In genomic region chr14:31269456-31270100, GRCm38 (mm10) we compare ENCODE assay signal across 8 mouse cellular contexts. TPM values are rescaled to one million over a fixed set of nuclear protein-coding genes. Genes with fewer than 3 reads are reported as not detected.
DNase-seq lines count a peak whose midpoint lies in the region; ATAC-seq and TF ChIP-seq lines count a peak whose summit lies in the region.

No protein-coding gene starts in this region.

- no peaks in the 10 kb centered on the region for H3K9me3 ChIP-seq in kidney, embryonic 15.5 days (replicated peaks)
- no peaks in the 10 kb centered on the region for H3K9me3 ChIP-seq in forebrain, embryonic 12.5 days
- H3K9me3 ChIP-seq in intestine, postnatal 0 days (ENCODE audit: control insufficient read depth), result no peaks in the 10 kb centered on the region
- H3K9me3 ChIP-seq in midbrain, postnatal 0 days (ENCODE audit: low read length), result no peaks in the 10 kb centered on the region

- peak; percentile 93 for ATAC-seq in kidney, embryonic 15.5 days (replicated peaks; ENCODE audit: low FRiP score)
- ATAC-seq in forebrain, embryonic 12.5 days (ENCODE audit: low FRiP score), result peak; percentile 80
- ATAC-seq in intestine, postnatal 0 days, result peak; percentile 32; the same call in 1 of the 2 replicates
- peak; percentile 42; the same call in 1 of the 2 replicates for ATAC-seq in midbrain, postnatal 0 days (ENCODE audit: low FRiP score)

- whole genome bisulfite sequencing in kidney, embryonic 15.5 days, result 15% methylated on average over 28 of the region's 28 CpGs
- 20% methylated on average over 22 of the region's 28 CpGs for WGBS in forebrain, embryonic 12.5 days
- 17% methylated on average over 28 of the region's 28 CpGs for WGBS in intestine, postnatal 0 days
- WGBS in midbrain, postnatal 0 days, result 17% methylated on average over 28 of the region's 28 CpGs

- H3K36me3 ChIP-seq in kidney, embryonic 15.5 days, result no peaks in the 10 kb centered on the region
- H3K36me3 ChIP-seq in forebrain, embryonic 12.5 days (replicated peaks), result no peaks in the 10 kb centered on the region
- H3K36me3 ChIP-seq in intestine, postnatal 0 days (ENCODE audit: control insufficient read depth, insufficient read depth), result no peaks in the 10 kb centered on the region
- H3K36me3 ChIP-seq in midbrain, postnatal 0 days (ENCODE audit: insufficient read depth, low read length), result no peaks in the 10 kb centered on the region

- H3K4me3 ChIP-seq in kidney, embryonic 15.5 days (replicated peaks), result peak overlapping the region; percentile 41
- H3K4me3 ChIP-seq in forebrain, embryonic 12.5 days (replicated peaks), result peak overlapping the region; percentile 23
- peak overlapping the region; percentile 24 for H3K4me3 ChIP-seq in intestine, postnatal 0 days (ENCODE audit: low read depth, low read length)
- H3K4me3 ChIP-seq in midbrain, postnatal 0 days (ENCODE audit: low read depth, low read length), result peak overlapping the region; percentile 19

- DNase-seq in kidney, adult 11 months, result no peak
- DNase-seq in liver, result peak; percentile 70
- peak; percentile 57 for DNase-seq in midbrain, postnatal 0 days (ENCODE audit: low spot score)
- DNase-seq in thymus, postnatal 25 days, result peak; percentile 13
- no peak for DNase-seq in cerebellum, adult 11 months

- H3K4me2 ChIP-seq in kidney, embryonic 15.5 days, result peak overlapping the region; percentile 61
- peak overlapping the region; percentile 51 for H3K4me2 ChIP-seq in forebrain, embryonic 12.5 days
- peak overlapping the region; percentile 63 for H3K4me2 ChIP-seq in intestine, postnatal 0 days (replicated peaks; ENCODE audit: low read depth)
- peak overlapping the region; percentile 47 for H3K4me2 ChIP-seq in midbrain, postnatal 0 days (ENCODE audit: low read depth, low read length, poor library complexity, severe bottlenecking)

- TF ChIP-seq CTCF in intestine, postnatal 0 days (IDR thresholded peaks at IDR 0.05; ENCODE audit: low read depth), result no peak
- TF ChIP-seq CTCF in midbrain, postnatal 0 days (IDR thresholded peaks at IDR 0.05), result no peak

- peak overlapping the region; percentile 41 for H3K9ac ChIP-seq in kidney, embryonic 15.5 days
- H3K9ac ChIP-seq in forebrain, embryonic 12.5 days, result peak overlapping the region; percentile 26
- H3K9ac ChIP-seq in intestine, postnatal 0 days (ENCODE audit: low read depth, low read length), result no peak overlapping the region
- peak overlapping the region; percentile 44 for H3K9ac ChIP-seq in midbrain, postnatal 0 days (replicated peaks; ENCODE audit: low read length, poor library complexity, severe bottlenecking)

- peaks cover 17% of the 10 kb centered on the region for H3K4me1 ChIP-seq in kidney, embryonic 15.5 days
- H3K4me1 ChIP-seq in forebrain, embryonic 12.5 days, result peaks cover 24% of the 10 kb centered on the region
- H3K4me1 ChIP-seq in intestine, postnatal 0 days (replicated peaks; ENCODE audit: control insufficient read depth, insufficient read depth, low read length), result no peaks in the 10 kb centered on the region
- peaks cover 21% of the 10 kb centered on the region; the same call in 1 of the 2 replicates for H3K4me1 ChIP-seq in midbrain, postnatal 0 days (ENCODE audit: insufficient read depth, low read length)

- peak overlapping the region; percentile 71 for H3K27ac ChIP-seq in kidney, embryonic 15.5 days
- H3K27ac ChIP-seq in forebrain, embryonic 12.5 days, result peak overlapping the region; percentile 79
- H3K27ac ChIP-seq in intestine, postnatal 0 days (ENCODE audit: low read depth, low read length), result no peak overlapping the region
- peak overlapping the region; percentile 80 for H3K27ac ChIP-seq in midbrain, postnatal 0 days (ENCODE audit: low read depth, low read length)

- H3K27me3 ChIP-seq in kidney, embryonic 15.5 days, result no peaks in the 10 kb centered on the region
- no peaks in the 10 kb centered on the region for H3K27me3 ChIP-seq in forebrain, embryonic 12.5 days
- no peaks in the 10 kb centered on the region for H3K27me3 ChIP-seq in intestine, postnatal 0 days (replicated peaks; ENCODE audit: control insufficient read depth, insufficient read depth, low read length)
- H3K27me3 ChIP-seq in midbrain, postnatal 0 days (ENCODE audit: insufficient read depth, low read length), result no peaks in the 10 kb centered on the region

RNA-seq across cellular contexts. Expression of gene Bap1, which starts 18.3 kb away (rescaled TPM):
- 92.1 and 96.8 TPM in 2 replicates for polyA plus RNA-seq in kidney, embryonic 15.5 days (2015; fragmentation: Nextera tagmentation; extraction: Ambion mirVana)
- 130 and 135 TPM in 2 replicates for polyA plus RNA-seq in forebrain, embryonic 12.5 days (2016; fragmentation: Nextera tagmentation; extraction: Ambion mirVana)
- 20.7 and 22.4 TPM in 2 replicates for polyA plus RNA-seq in intestine, postnatal 0 days (2015; fragmentation: Nextera tagmentation; extraction: Ambion mirVana)
- total RNA-seq in midbrain, postnatal 0 days (2014; rRNA removed), result 103 and 128 TPM in 2 replicates
- 112 and 116 TPM in 2 replicates for polyA plus RNA-seq in midbrain, postnatal 0 days (2015; fragmentation: Nextera tagmentation; extraction: Ambion mirVana)

RNA-seq across cellular contexts. Expression of gene Phf7, which starts 18.5 kb away (rescaled TPM):
- 12.6 and 13.3 TPM in 2 replicates for polyA plus RNA-seq in kidney, embryonic 15.5 days (2015; fragmentation: Nextera tagmentation; extraction: Ambion mirVana)
- polyA plus RNA-seq in forebrain, embryonic 12.5 days (2016; fragmentation: Nextera tagmentation; extraction: Ambion mirVana), result 14.8 and 15.8 TPM in 2 replicates
- polyA plus RNA-seq in intestine, postnatal 0 days (2015; fragmentation: Nextera tagmentation; extraction: Ambion mirVana), result 8.6 and 10.3 TPM in 2 replicates
- 4.4 and 6.6 TPM in 2 replicates for total RNA-seq in midbrain, postnatal 0 days (2014; rRNA removed)
- 8.7 and 10.2 TPM in 2 replicates for polyA plus RNA-seq in midbrain, postnatal 0 days (2015; fragmentation: Nextera tagmentation; extraction: Ambion mirVana)

RNA-seq across cellular contexts. Expression of gene Sema3g, which starts 51.9 kb away (rescaled TPM):
- polyA plus RNA-seq in kidney, embryonic 15.5 days (2015; fragmentation: Nextera tagmentation; extraction: Ambion mirVana), result 3.7 and 3.8 TPM in 2 replicates
- polyA plus RNA-seq in forebrain, embryonic 12.5 days (2016; fragmentation: Nextera tagmentation; extraction: Ambion mirVana), result 0.86 and 0.93 TPM in 2 replicates
- 0.61 and 0.74 TPM in 2 replicates for polyA plus RNA-seq in intestine, postnatal 0 days (2015; fragmentation: Nextera tagmentation; extraction: Ambion mirVana)
- total RNA-seq in midbrain, postnatal 0 days (2014; rRNA removed), result 3.1 and 4.1 TPM in 2 replicates
- polyA plus RNA-seq in midbrain, postnatal 0 days (2015; fragmentation: Nextera tagmentation; extraction: Ambion mirVana), result 0.36 and 0.44 TPM in 2 replicates

RNA-seq across cellular contexts. Expression of gene Nisch, which starts 52.8 kb away (rescaled TPM):
- polyA plus RNA-seq in kidney, embryonic 15.5 days (2015; fragmentation: Nextera tagmentation; extraction: Ambion mirVana), result 351 and 428 TPM in 2 replicates
- polyA plus RNA-seq in forebrain, embryonic 12.5 days (2016; fragmentation: Nextera tagmentation; extraction: Ambion mirVana), result 439 and 446 TPM in 2 replicates
- polyA plus RNA-seq in intestine, postnatal 0 days (2015; fragmentation: Nextera tagmentation; extraction: Ambion mirVana), result 74.1 and 78.8 TPM in 2 replicates
- 391 and 398 TPM in 2 replicates for total RNA-seq in midbrain, postnatal 0 days (2014; rRNA removed)
- 261 and 274 TPM in 2 replicates for polyA plus RNA-seq in midbrain, postnatal 0 days (2015; fragmentation: Nextera tagmentation; extraction: Ambion mirVana)

RNA-seq across cellular contexts. Expression of gene Dnah1, which starts 54.1 kb away (rescaled TPM):
- polyA plus RNA-seq in kidney, embryonic 15.5 days (2015; fragmentation: Nextera tagmentation; extraction: Ambion mirVana), result 7.6 and 8.5 TPM in 2 replicates
- polyA plus RNA-seq in forebrain, embryonic 12.5 days (2016; fragmentation: Nextera tagmentation; extraction: Ambion mirVana), result 7.3 and 8.0 TPM in 2 replicates
- 0.30 and 0.57 TPM in 2 replicates for polyA plus RNA-seq in intestine, postnatal 0 days (2015; fragmentation: Nextera tagmentation; extraction: Ambion mirVana)
- total RNA-seq in midbrain, postnatal 0 days (2014; rRNA removed), result 4.2 and 7.8 TPM in 2 replicates
- 3.1 and 3.4 TPM in 2 replicates for polyA plus RNA-seq in midbrain, postnatal 0 days (2015; fragmentation: Nextera tagmentation; extraction: Ambion mirVana)

Comparison
In these comparisons a context has a peak if more than half of its experiments do, and no peak if none do; other contexts are left out.
1. ATAC-seq: peak in every context shown above with its lines; median percentile 93 in kidney, embryonic 15.5 days; 80 in forebrain, embryonic 12.5 days; 42 in midbrain, postnatal 0 days; 32 in intestine, postnatal 0 days.
2. DNase-seq: peak in liver (single experiment), midbrain, postnatal 0 days (single experiment) and thymus, postnatal 25 days (single experiment); none in kidney, adult 11 months (single experiment) and cerebellum, adult 11 months (single experiment).
3. Peak in every context shown above with its lines, with median percentiles within 50 percentile points of each other: H3K4me2 ChIP-seq and H3K4me3 ChIP-seq.